Mouse (Mus musculus) telencephalon, adult 2 months (tissue): ENCODE results near the gene Adamts14.
A peak's percentile ranks its signal among the peaks of the same experiment; 100 is the strongest.

Source experiments
- DNase-seq: peaks from one replicate; pipeline ENCODE4 v3.0.0-alpha.2; 2011; ENCODE audit warnings: low read depth, low spot score

The Adamts14 gene

GRCm38 (mm10) chr10:61273081-61273843 is at the start of gene Adamts14:
TSS of gene Adamts14 (minus strand) at chr10:61273438.
- DNase-seq = no peak

DNA sequence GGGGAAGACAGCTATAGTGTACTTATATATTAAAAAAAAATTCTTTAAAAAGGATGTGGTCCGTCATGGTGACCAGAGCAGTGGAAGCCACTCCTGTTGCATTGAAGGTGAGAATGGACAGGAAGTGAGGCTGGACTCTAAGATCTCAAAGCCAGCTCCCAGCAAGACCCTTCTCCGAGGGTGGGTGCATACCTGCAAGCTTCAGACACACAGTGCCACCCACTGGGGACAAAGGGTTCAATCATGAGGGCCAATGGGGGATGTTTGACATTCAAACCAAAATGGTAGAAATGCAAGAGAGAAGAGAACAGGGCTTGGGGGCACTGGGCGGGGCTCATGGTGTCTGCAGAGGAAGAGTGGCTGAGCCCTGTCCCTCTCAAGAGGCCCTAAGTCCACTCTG is 45.3 kb upstream of the Adamts14 start:
- no peak for DNase-seq

DNA sequence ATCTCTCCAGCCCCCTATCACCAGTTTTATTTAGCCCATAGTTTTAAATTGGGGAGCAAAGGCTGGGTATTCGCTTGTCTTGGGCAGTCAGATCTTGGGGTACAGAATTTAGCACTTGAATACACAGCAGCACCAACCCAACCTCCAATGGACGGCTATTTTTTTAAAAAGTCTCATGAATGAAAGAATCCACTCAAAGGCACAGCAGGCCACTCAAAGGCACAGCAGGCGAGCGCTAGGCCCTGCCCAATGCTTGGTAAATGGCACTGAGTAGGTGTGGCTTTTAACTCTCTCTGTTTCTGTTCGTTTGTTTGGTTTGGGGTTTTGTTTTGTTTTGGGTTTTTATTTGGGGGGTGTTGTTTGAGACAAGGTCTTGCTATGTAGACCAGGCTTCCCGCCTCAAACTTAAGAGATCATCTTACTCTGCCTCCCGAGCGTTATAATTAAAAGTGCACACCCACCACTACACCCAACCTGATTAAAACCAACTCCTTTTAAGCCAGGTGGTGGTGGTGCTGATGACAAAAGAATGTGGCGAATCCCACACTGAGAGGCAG is 42.2 kb upstream of the Adamts14 start:
- DNase-seq = no peak

GRCm38 (mm10) chr10:61313750-61314149 is 40.5 kb upstream of the Adamts14 start:
- no peak for DNase-seq

- DNase-seq = no peak
Observed at GRCm38 (mm10) chr10:61312754-61313153, 39.5 kb upstream of the Adamts14 start.

GRCm38 (mm10) chr10:61312159-61312558 is 38.9 kb upstream of the Adamts14 start:
- no peak for DNase-seq

- no peak for DNase-seq
Observed at GRCm38 (mm10) chr10:61308706-61309320, 35.6 kb upstream of the Adamts14 start.

DNA sequence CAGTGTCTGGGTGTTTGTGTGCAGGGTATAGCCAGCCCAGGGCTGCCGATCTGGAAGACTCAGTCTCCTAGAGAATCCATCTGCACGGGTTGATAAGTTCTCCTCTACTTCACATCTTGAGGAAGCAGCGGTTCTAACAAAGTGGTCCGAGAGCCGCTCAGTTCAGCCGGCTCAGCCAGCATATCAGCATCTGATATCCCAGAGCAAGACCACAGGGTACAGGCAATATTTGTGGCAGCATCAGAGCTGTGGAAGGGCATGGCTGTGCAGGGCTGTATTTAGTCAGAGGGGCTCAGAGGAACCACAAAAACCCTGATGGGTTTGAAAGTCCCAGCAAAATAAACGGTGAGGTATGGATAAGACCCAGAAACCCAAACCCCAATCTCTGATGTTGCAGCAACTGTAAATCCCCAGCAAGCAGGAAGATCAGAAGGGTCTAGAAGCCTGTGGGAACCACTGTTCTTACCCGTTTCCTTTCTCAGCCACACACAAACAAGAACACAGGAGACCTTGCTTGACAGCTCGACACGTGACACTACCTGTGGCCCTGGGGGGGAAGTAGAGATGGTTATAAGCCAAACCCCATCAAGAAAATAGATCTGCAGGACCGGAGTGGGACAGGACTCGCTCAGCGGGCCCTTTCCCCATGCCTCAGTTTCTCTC is 32.8 kb upstream of the Adamts14 start:
- DNase-seq = no peak

DNA sequence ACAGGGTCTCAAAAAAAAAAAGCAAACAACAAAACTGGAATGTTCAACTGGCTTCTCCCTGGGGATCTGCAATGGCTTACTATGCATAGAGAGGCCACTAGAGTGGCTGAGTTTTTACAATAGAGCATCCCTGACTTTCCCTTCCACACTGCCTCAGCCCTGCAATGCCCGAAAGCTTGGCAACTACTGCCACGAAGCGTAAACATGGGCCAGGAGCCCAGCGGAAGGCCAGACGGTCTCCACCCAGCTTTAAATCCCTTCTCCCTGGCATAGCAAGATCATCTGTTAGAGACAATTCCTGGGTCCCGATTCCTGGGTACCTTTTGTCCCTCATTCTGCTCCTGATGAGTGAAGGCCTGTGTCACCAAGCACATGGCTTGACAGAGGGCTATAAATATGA is 30.8 kb upstream of the Adamts14 start:
- no peak for DNase-seq

DNA sequence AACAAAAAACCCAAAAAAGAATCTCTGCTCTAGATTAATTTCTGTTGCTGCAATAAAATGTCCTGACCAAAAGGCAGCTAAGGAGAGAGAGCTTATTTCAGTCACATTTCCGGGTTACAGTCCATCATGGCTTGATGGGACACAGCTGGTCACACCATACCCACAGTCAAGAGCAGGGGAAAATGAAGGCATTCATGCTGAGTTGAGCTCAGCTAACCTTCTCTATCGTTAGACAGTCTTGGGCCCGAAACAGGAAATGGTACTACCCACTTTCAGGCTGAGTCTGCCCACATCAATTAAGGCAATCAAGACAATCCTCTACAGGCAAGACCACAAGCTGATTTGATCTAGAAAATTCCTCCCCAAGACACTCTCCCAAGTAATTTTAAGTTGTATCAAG is 27.8 kb upstream of the Adamts14 start:
- no peak for DNase-seq

GRCm38 (mm10) chr10:61297477-61297876 is 24.2 kb upstream of the Adamts14 start, which contains the start of gene Prf1:
TSS of gene Prf1 (plus strand) at chr10:61297833.
- DNase-seq = no peak

GRCm38 (mm10) chr10:61296713-61297445 is 23.6 kb upstream of the Adamts14 start:
- no peak for DNase-seq

GRCm38 (mm10) chr10:61294242-61294641 is 21.0 kb upstream of the Adamts14 start:
- peak; percentile 32 for DNase-seq

GRCm38 (mm10) chr10:61290479-61290878 is 17.2 kb upstream of the Adamts14 start:
- DNase-seq = no peak

GRCm38 (mm10) chr10:61290016-61290415 is 16.8 kb upstream of the Adamts14 start:
- DNase-seq = no peak

DNA sequence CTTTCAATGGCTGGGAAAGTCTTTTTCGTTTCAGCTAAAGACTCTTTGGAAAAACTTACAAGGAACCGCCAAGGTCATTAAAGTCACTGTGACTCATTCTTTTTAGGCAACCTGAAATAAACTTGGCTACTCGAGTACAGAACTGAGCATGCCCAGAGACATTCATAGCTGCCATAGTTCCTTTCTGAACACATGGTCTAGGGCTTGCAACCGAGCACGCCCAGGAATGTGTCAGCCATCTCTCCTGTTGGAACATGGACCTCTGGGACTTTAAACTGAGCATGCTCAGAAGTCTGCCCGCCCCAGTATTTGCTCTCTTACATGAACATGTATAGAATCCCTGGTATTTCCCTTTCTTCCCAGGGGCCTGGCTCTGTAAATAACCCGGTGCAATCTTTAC is 13.0 kb upstream of the Adamts14 start:
- DNase-seq = no peak

DNA sequence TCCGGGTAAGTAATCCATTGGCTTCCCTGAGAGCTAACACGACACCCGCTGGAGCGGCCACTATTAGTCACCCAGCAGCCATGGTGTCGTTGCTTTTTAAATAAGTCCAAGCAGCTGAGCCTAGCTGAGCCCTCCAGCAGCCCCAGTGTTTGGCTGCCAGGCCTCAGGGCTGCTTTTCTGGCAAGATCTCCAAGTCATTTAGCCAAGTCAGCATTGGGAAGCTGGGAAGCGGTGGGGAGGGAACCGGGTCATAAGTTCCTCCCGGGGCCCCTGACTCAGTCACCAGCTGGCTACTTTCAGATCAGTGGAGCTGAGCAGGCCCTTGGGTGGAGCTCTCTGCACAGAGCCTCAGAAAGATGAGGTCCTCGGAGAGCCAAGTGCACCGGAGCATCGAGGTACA is 12.0 kb upstream of the Adamts14 start:
- DNase-seq = no peak

DNA sequence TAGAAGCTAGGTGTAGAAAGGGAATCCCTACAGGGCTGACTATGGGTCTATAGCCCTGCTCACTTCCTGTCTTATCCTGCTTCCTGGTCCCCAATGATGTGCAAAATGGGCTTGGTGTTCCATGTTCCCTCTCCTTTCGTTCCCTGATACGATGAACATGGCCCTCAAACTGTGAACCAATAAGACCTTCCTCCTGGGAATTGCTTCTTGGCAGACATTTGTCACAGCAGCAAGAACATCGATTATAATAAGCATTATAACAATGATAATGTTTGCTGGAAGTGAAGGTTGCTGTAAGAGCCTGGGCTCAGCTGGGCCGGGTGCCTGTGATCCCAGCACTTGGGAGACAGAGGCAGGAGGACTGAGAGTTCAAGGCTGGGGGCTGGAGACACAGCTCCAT is 11.1 kb upstream of the Adamts14 start:
- no peak for DNase-seq

GRCm38 (mm10) chr10:61281115-61281514 is 7.9 kb upstream of the Adamts14 start:
- DNase-seq = no peak

DNA sequence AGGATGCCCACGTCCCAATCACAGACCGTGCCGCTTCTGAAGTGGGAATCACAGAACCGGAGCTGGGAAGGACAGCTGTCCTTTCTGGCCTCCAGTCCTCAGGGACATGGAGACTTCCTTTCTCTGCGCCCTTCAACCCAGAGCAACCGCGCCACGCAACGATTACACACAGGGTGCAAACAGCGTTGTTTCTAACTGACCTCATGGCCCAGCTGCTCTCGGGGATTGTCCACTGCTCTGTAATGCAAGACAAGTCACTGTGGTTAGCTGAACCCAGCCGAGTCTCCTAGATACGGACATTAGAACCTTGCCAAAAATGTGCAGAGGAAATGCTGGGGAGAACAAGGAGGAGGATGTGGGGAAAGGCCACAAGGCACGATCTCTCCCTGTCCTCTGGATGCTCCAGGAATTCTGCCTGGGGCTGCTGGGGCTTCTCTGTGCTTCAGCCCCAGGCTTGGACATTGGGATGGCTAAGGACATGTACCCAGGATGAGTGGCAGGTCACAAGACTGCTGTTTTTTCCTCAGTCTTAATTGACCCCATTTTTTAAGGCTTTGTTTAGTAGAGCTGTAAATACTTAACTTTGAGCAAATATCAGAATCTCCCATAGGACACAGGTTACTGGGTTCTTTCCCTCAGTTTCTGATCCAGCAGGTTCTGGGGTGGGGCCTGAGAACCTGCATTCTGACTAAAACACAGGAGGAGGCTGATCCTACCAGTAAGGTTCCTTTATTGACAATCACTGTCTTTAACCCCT is 4.9 kb upstream of the Adamts14 start:
- DNase-seq = no peak

GRCm38 (mm10) chr10:61277051-61277450 is 3.8 kb upstream of the Adamts14 start:
- no peak for DNase-seq
